Mouse (Mus musculus): ENCODE data around the gene Selenop.

DNA sequence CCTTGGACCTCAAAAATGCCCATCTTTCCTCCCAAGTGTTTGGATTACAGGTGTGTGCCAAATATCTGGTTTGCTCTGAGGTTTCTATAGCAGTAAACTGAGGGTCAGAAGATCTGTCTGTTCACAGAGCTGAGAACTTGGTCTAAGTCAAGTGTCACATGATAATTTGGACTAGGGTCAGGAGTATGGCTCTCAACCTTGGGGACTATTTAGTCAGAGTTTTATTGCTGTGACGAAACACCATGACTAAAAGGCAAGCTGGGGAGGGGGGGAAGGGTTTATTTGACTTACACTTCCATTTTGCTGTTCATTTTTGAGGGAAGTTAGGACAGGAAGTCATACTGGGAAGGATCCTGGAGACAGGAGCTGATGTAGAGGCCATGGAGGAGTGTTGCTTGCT, 9.3 kb upstream of the Selenop start:
- TF ChIP-seq CTCF (conservative IDR thresholded peaks at IDR 0.05 in 1 of 2, IDR thresholded peaks at IDR 0.05 in 1 of 2; ENCODE audit: low read depth in 2 of 2, low read length in 2 of 2) (no peak), ZKSCAN1 (IDR thresholded peaks at IDR 0.05; ENCODE audit: borderline replicate concordance, low read depth, low read length) (no peak), UBTF (IDR thresholded peaks at IDR 0.05; ENCODE audit: low read depth, low read length) (no peak), NRF1 (IDR thresholded peaks at IDR 0.05; ENCODE audit: low read depth, low read length) (no peak), POLR2A (IDR thresholded peaks at IDR 0.05; ENCODE audit: low read depth, low read length) (no peak), ZNF384 (IDR thresholded peaks at IDR 0.05; ENCODE audit: low read depth, low read length) (no peak), TBP (conservative IDR thresholded peaks at IDR 0.05; ENCODE audit: low read depth, low read length) (no peak), EP300 (IDR thresholded peaks at IDR 0.05; ENCODE audit: low read length) (no peak)

Measured in CH12.LX (cell line).